Mouse (Mus musculus): Measurements from ENCODE around the gene Hist1h4m. TPM values are rescaled to one million over a fixed set of nuclear protein-coding genes. Genes with fewer than 3 reads are reported as not detected.
A peak's percentile ranks its signal among the peaks of the same experiment; 100 is the strongest.
"Not testable (repeated sequence)": the region's sequence is repeated elsewhere in the genome, so short reads cannot be mapped to it uniquely, and the experiment has no call there.

Hist1h4m gene
- polyA plus RNA-seq, 1 experiment from 2014 or later = not detected

GRCm38 (mm10) chr13:21795584-21795983 is 16.0 kb upstream of the Hist1h4m start:
- no peak overlapping the region for H3K4me3 ChIP-seq (ENCODE audit: low read depth, low read length)
- no peaks in the 10 kb centered on the region for H3K27me3 ChIP-seq (ENCODE audit: control insufficient read depth, insufficient read depth, low read length)
- 91% methylated on average over 7 of the region's 7 CpGs for WGBS
- no peak for ATAC-seq (replicated peaks; ENCODE audit: low FRiP score)
- no peaks in the 10 kb centered on the region for H3K36me3 ChIP-seq (ENCODE audit: control insufficient read depth, insufficient read depth, low read length)
- DNase-seq (ENCODE audit: low spot score) = peak; percentile 30
- 0 out of 2 replicates have a peak, but pooled peaks cover 2% of the 10 kb centered on the region for H3K4me1 ChIP-seq (replicated peaks; ENCODE audit: control insufficient read depth, insufficient read depth, low read length)
- H3K9me3 ChIP-seq (ENCODE audit: control insufficient read depth, low read length) = no peaks in the 10 kb centered on the region
- H3K9ac ChIP-seq (ENCODE audit: low read length) = no peak overlapping the region
- no peak overlapping the region for H3K27ac ChIP-seq (ENCODE audit: low read depth, low read length)
- no peak overlapping the region for H3K4me2 ChIP-seq (ENCODE audit: low read depth, low read length, severe bottlenecking)

DNA sequence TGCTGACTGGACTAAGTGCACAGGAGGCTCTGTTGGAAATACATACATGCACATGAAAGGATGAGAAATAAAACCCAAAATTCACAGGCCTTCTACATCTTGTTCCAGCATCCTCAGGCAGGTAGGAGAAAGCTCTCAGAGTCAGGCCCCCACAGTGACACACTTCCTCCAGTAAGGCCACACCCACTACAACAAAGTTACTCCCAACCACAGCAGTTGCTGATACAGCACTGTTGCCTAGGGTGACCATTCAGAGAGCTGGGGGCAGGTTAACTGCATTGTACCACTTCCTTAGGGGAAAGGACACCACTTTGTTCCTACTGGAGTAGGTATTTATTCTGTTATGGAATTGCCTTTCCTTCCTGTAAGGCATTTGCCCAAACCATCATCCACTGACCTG is 14.4 kb upstream of the Hist1h4m start:
- H3K4me1 ChIP-seq (replicated peaks; ENCODE audit: control insufficient read depth, insufficient read depth, low read length); H3K27me3 ChIP-seq (ENCODE audit: control insufficient read depth, insufficient read depth, low read length); H3K9me3 ChIP-seq (ENCODE audit: control insufficient read depth, low read length); H3K27ac ChIP-seq (ENCODE audit: low read depth, low read length); H3K9ac ChIP-seq (ENCODE audit: low read length); DNase-seq (ENCODE audit: low spot score); H3K4me2 ChIP-seq (ENCODE audit: low read depth, low read length, severe bottlenecking); H3K4me3 ChIP-seq (ENCODE audit: low read depth, low read length); ATAC-seq (replicated peaks; ENCODE audit: low FRiP score); H3K36me3 ChIP-seq (ENCODE audit: control insufficient read depth, insufficient read depth, low read length): not testable (repeated sequence)

GRCm38 (mm10) chr13:21803058-21803457 is 8.5 kb upstream of the Hist1h4m start:
- not testable (repeated sequence) for H3K4me1 ChIP-seq (replicated peaks; ENCODE audit: control insufficient read depth, insufficient read depth, low read length)

DNA sequence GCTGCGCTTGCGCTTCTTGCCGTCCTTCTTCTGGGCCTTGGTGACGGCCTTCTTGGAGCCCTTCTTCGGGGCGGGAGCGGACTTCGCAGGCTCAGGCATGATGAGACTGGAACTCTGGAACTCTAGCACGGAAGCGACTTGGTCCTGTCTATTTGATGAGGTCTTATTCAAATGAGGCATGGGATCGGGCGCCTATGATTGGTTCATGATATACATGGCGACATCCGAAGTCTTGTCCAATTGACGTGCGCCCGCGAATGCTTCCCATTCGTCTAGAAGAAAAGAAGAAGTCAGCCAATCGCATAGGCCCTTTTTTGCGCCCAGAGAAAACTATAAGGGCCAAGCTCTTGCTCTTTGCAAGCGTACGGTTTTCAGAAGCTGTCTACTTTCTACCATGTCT is 1.5 kb upstream of the Hist1h4m start, which contains the start of the genes Hist1h2bq and Hist1h2ao:
TSS of gene Hist1h2bq (minus strand) at position 125 of the 400 bp plus-strand sequence.
TSS of gene Hist1h2ao (plus strand) at position 393 of the 400 bp plus-strand sequence.
- H3K27ac ChIP-seq (ENCODE audit: low read depth, low read length); H3K27me3 ChIP-seq (ENCODE audit: control insufficient read depth, insufficient read depth, low read length); H3K4me2 ChIP-seq (ENCODE audit: low read depth, low read length, severe bottlenecking); H3K4me1 ChIP-seq (replicated peaks; ENCODE audit: control insufficient read depth, insufficient read depth, low read length); H3K4me3 ChIP-seq (ENCODE audit: low read depth, low read length); DNase-seq (ENCODE audit: low spot score); H3K9me3 ChIP-seq (ENCODE audit: control insufficient read depth, low read length); H3K36me3 ChIP-seq (ENCODE audit: control insufficient read depth, insufficient read depth, low read length); H3K9ac ChIP-seq (ENCODE audit: low read length): not testable (repeated sequence)
- no CpG with 5 or more reads among the region's 23 CpGs for WGBS
- ATAC-seq (replicated peaks; ENCODE audit: low FRiP score) = peak; percentile 97

More at GRCm38 (mm10) chr13:21803058-21803457, 8.5 kb upstream of the Hist1h4m start:
- H3K4me3 ChIP-seq (ENCODE audit: low read depth, low read length); DNase-seq (ENCODE audit: low spot score); H3K27me3 ChIP-seq (ENCODE audit: control insufficient read depth, insufficient read depth, low read length); H3K36me3 ChIP-seq (ENCODE audit: control insufficient read depth, insufficient read depth, low read length); H3K4me2 ChIP-seq (ENCODE audit: low read depth, low read length, severe bottlenecking); H3K9ac ChIP-seq (ENCODE audit: low read length); H3K27ac ChIP-seq (ENCODE audit: low read depth, low read length); H3K9me3 ChIP-seq (ENCODE audit: control insufficient read depth, low read length): not testable (repeated sequence)
- no CpG with 5 or more reads among the region's 4 CpGs for WGBS
- ATAC-seq (replicated peaks; ENCODE audit: low FRiP score) = peak; percentile 72

- not testable (repeated sequence) for H3K4me2 ChIP-seq (ENCODE audit: low read depth, low read length, severe bottlenecking); H3K4me1 ChIP-seq (replicated peaks; ENCODE audit: control insufficient read depth, insufficient read depth, low read length); H3K9ac ChIP-seq (ENCODE audit: low read length); H3K9me3 ChIP-seq (ENCODE audit: control insufficient read depth, low read length); H3K27ac ChIP-seq (ENCODE audit: low read depth, low read length); H3K4me3 ChIP-seq (ENCODE audit: low read depth, low read length); H3K27me3 ChIP-seq (ENCODE audit: control insufficient read depth, insufficient read depth, low read length); H3K36me3 ChIP-seq (ENCODE audit: control insufficient read depth, insufficient read depth, low read length); DNase-seq (ENCODE audit: low spot score)
- no CpG with 5 or more reads among the region's 8 CpGs for WGBS
- peak; percentile 49 for ATAC-seq (replicated peaks; ENCODE audit: low FRiP score)
Measured at GRCm38 (mm10) chr13:21811074-21811473, 472 bp upstream of the Hist1h4m start.

DNA sequence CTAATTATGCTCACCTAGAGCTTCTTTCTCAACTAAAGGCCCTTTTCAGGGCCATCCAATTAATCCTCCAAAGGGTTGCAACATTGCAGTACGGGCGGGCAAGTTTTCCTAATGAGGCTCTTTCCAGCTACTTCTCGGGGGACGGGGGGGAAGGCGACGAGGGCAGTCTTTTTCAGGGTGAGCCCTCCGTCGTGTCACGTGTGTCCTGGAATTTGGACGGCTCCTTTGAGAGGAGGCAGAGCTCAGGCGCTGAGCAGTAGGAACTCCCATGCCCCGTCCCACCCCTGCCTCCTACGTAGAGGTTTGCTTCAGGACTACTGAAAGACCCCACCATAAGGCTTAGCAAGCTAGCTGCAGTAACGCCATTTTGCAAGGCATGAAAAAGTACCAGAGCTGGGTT is 546 bp downstream of the Hist1h4m start:
- not testable (repeated sequence) for H3K27me3 ChIP-seq (ENCODE audit: control insufficient read depth, insufficient read depth, low read length); H3K36me3 ChIP-seq (ENCODE audit: control insufficient read depth, insufficient read depth, low read length); H3K9ac ChIP-seq (ENCODE audit: low read length); H3K27ac ChIP-seq (ENCODE audit: low read depth, low read length); H3K4me1 ChIP-seq (replicated peaks; ENCODE audit: control insufficient read depth, insufficient read depth, low read length); H3K4me3 ChIP-seq (ENCODE audit: low read depth, low read length); H3K9me3 ChIP-seq (ENCODE audit: control insufficient read depth, low read length); DNase-seq (ENCODE audit: low spot score)
- 0% methylated on average over 12 of the region's 14 CpGs for WGBS
- ATAC-seq (replicated peaks; ENCODE audit: low FRiP score) = peak; percentile 69
- H3K4me2 ChIP-seq (ENCODE audit: low read depth, low read length, severe bottlenecking) = 0 out of 2 replicates have a peak overlapping the region, but pooled peaks have one; percentile 15

DNA sequence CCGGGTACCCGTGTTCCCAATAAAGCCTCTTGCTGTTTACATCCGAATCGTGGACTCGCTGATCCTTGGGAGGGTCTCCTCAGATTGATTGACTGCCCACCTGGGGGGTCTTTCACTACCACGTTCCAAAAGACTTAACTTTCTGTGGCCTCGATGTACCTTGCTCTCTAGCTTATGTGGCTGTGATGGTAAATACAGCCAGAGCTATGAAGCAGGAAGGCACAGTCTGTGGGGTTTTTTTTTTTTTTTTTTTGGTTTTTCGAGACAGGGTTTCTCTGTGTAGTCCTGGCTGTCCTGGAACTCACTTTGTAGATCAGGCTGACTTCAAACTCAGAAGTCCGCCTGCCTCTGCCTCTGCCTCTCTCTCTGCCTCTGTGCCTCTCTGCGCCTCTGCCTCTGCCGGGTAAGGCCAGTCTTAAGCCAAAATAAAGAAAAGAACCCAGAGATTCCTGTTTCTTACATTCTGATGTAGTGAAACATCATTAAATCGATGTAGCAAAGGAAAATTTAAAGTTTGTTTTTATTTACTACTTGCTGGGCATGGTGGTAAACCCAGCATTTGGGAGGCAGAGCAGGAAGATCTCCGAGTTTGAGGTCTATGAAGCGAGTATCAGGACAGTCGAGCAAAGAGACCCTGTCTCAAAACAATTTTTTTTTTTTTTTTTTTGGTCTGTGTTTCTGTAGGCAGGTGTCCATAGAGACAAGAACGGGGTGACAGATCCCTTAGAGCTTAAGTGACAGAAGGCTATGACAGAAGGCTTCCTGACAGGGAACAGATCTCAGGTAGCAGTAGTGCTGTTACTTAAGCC is 8.7 kb downstream of the Hist1h4m start:
- not testable (repeated sequence) for DNase-seq (ENCODE audit: low spot score); H3K4me1 ChIP-seq (replicated peaks; ENCODE audit: control insufficient read depth, insufficient read depth, low read length); H3K4me2 ChIP-seq (ENCODE audit: low read depth, low read length, severe bottlenecking); H3K4me3 ChIP-seq (ENCODE audit: low read depth, low read length); H3K27ac ChIP-seq (ENCODE audit: low read depth, low read length); H3K27me3 ChIP-seq (ENCODE audit: control insufficient read depth, insufficient read depth, low read length); ATAC-seq (replicated peaks; ENCODE audit: low FRiP score); H3K36me3 ChIP-seq (ENCODE audit: control insufficient read depth, insufficient read depth, low read length); H3K9me3 ChIP-seq (ENCODE audit: control insufficient read depth, low read length); H3K9ac ChIP-seq (ENCODE audit: low read length)
- WGBS = 68% methylated on average over 7 of the region's 16 CpGs

- ATAC-seq (replicated peaks; ENCODE audit: low FRiP score) = no peak
- Histone ChIP-seq H3K9ac (ENCODE audit: low read length) (no peak overlapping the region), H3K27me3 (ENCODE audit: control insufficient read depth, insufficient read depth, low read length) (no peaks in the 10 kb centered on the region), H3K27ac (ENCODE audit: low read depth, low read length) (no peak overlapping the region), H3K4me1 (replicated peaks; ENCODE audit: control insufficient read depth, insufficient read depth, low read length) (no peaks in the 10 kb centered on the region), H3K4me3 (ENCODE audit: low read depth, low read length) (no peak overlapping the region), H3K4me2 (ENCODE audit: low read depth, low read length, severe bottlenecking) (no peak overlapping the region), H3K9me3 (ENCODE audit: control insufficient read depth, low read length) (no peaks in the 10 kb centered on the region), H3K36me3 (ENCODE audit: control insufficient read depth, insufficient read depth, low read length) (no peaks in the 10 kb centered on the region)
- WGBS = 78% methylated on average over 3 of the region's 3 CpGs
- no peak for DNase-seq (ENCODE audit: low spot score)
Measured at GRCm38 (mm10) chr13:21828511-21828910, 17.0 kb downstream of the Hist1h4m start.

GRCm38 (mm10) chr13:21830344-21830743 is 18.8 kb downstream of the Hist1h4m start:
- ATAC-seq (replicated peaks; ENCODE audit: low FRiP score) (no peak), DNase-seq (ENCODE audit: low spot score) (peak; percentile 51)
- H3K27me3 ChIP-seq (ENCODE audit: control insufficient read depth, insufficient read depth, low read length) = no peaks in the 10 kb centered on the region
- H3K9me3 ChIP-seq (ENCODE audit: control insufficient read depth, low read length) = no peaks in the 10 kb centered on the region
- H3K4me1 ChIP-seq (replicated peaks; ENCODE audit: control insufficient read depth, insufficient read depth, low read length) = no peaks in the 10 kb centered on the region
- H3K9ac ChIP-seq (ENCODE audit: low read length) = no peak overlapping the region
- peak overlapping the region; percentile 50; the same call in 1 of the 2 replicates for H3K27ac ChIP-seq (ENCODE audit: low read depth, low read length)
- 89% methylated on average over 10 of the region's 10 CpGs for WGBS
- 0 out of 2 replicates have a peak overlapping the region, but pooled peaks have one; percentile 5 for H3K4me2 ChIP-seq (ENCODE audit: low read depth, low read length, severe bottlenecking)
- no peak overlapping the region for H3K4me3 ChIP-seq (ENCODE audit: low read depth, low read length)
- no peaks in the 10 kb centered on the region for H3K36me3 ChIP-seq (ENCODE audit: control insufficient read depth, insufficient read depth, low read length)
